Mouse (Mus musculus): Measurements from ENCODE around the gene Zfp980. TPM values are rescaled to one million over a fixed set of nuclear protein-coding genes. Genes with fewer than 3 reads are reported as not detected.
"Not testable (repeated sequence)": the region's sequence is repeated elsewhere in the genome, so short reads cannot be mapped to it uniquely, and the experiment has no call there.

Zfp980 gene
- polyA plus RNA-seq (2012; rRNA removed): not detected in 2 replicates
- polyA plus RNA-seq (2014; fragmentation: Nextera tagmentation; extraction: Ambion mirVana): not detected in 2 replicates

DNA sequence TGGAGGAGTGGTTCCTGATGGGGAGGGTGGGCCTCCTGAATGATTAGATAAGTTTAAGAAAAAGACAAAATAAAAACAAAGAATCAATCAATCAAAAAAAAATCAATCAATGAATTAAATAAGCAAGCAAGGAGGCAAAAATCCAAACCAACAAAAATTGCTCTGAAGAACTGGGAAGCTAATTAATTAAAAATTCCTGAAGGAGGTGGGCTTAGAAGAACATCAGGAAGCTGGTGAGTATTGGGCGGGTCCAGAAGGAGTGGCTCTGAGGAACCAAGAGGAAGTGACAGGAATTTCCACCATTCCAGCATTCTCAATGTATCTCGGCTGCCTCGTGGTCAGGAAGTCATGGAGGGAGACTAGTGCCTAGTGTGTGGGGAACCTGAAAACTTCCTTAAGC, at the start of gene Zfp980:
Gene Zfp980 (plus strand): TSS at position 301 of the 400 bp plus-strand sequence.
- 41% methylated on average over 3 of the region's 3 CpGs for whole genome bisulfite sequencing (ENCODE audit: insufficient replicate concordance)
- not testable (repeated sequence) for H3K4me2 ChIP-seq (ENCODE audit: low read depth); ATAC-seq (ENCODE audit: insufficient read depth); H3K9me3 ChIP-seq (ENCODE audit: control insufficient read depth, low read length); H3K9ac ChIP-seq (replicated peaks); DNase-seq (ENCODE audit: low read depth in 3 of 3, low spot score in 3 of 3); H3K4me1 ChIP-seq (replicated peaks; ENCODE audit: control insufficient read depth in 2 of 2, insufficient read depth in 2 of 2, low read length in 1 of 2); H3K27ac ChIP-seq; H3K36me3 ChIP-seq (replicated peaks; ENCODE audit: control insufficient read depth, insufficient read depth, low read depth); H3K4me3 ChIP-seq (ENCODE audit: insufficient read depth in 1 of 2, low read depth in 2 of 2, low read length in 2 of 2); H3K27me3 ChIP-seq (ENCODE audit: control insufficient read depth, insufficient read depth, low read length)

- not testable (repeated sequence) for H3K36me3 ChIP-seq (replicated peaks; ENCODE audit: control insufficient read depth, insufficient read depth, low read depth); H3K27me3 ChIP-seq (ENCODE audit: control insufficient read depth, insufficient read depth, low read length); H3K27ac ChIP-seq; H3K9ac ChIP-seq (replicated peaks); H3K9me3 ChIP-seq (ENCODE audit: control insufficient read depth, low read length); ATAC-seq (ENCODE audit: insufficient read depth); H3K4me1 ChIP-seq (replicated peaks; ENCODE audit: control insufficient read depth in 2 of 2, insufficient read depth in 2 of 2, low read length in 1 of 2); H3K4me2 ChIP-seq (ENCODE audit: low read depth); DNase-seq (ENCODE audit: low read depth in 3 of 3, low spot score in 3 of 3); H3K4me3 ChIP-seq (ENCODE audit: insufficient read depth in 1 of 2, low read depth in 2 of 2, low read length in 2 of 2)
- 23% methylated on average over 73 of the region's 83 CpGs for WGBS (ENCODE audit: insufficient replicate concordance)
Measured at GRCm38 (mm10) chr4:145640416-145641185, 29.9 kb upstream of the Zfp980 start.

GRCm38 (mm10) chr4:145674286-145674780, 3.8 kb downstream of the Zfp980 start:
- ATAC-seq (ENCODE audit: insufficient read depth); H3K4me2 ChIP-seq (ENCODE audit: low read depth): not testable (repeated sequence)
- WGBS (ENCODE audit: insufficient replicate concordance): 43% methylated on average over 2 of the region's 2 CpGs

DNA sequence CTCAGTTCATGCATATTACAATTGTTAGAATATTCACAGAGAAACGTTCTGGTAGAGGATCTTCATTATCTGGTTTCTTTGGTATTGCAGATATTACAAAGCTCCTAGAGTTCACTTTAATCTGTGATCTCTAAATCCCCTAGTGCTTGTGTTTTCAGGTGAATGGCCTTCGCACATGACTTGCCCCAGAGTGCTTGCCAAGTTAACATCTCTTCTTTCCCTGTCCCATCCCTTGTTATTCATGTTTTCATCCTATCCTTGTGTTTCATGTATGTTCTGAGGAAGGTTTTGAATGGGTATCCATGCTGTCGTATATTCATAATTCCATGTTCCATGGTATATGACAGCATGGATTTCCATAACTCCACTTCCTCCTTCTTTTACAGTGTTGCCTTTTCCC, 9.7 kb downstream of the Zfp980 start:
- not testable (repeated sequence) for ATAC-seq (ENCODE audit: insufficient read depth); DNase-seq (ENCODE audit: low read depth in 3 of 3, low spot score in 3 of 3)
- WGBS (ENCODE audit: insufficient replicate concordance): 57% methylated on average over 3 of the region's 3 CpGs

More at GRCm38 (mm10) chr4:145674286-145674780, 3.8 kb downstream of the Zfp980 start:
- not testable (repeated sequence) for H3K9me3 ChIP-seq (ENCODE audit: control insufficient read depth, low read length); H3K4me3 ChIP-seq (ENCODE audit: insufficient read depth in 1 of 2, low read depth in 2 of 2, low read length in 2 of 2); H3K36me3 ChIP-seq (replicated peaks; ENCODE audit: control insufficient read depth, insufficient read depth, low read depth); H3K4me1 ChIP-seq (replicated peaks; ENCODE audit: control insufficient read depth in 2 of 2, insufficient read depth in 2 of 2, low read length in 1 of 2); H3K27me3 ChIP-seq (ENCODE audit: control insufficient read depth, insufficient read depth, low read length); H3K9ac ChIP-seq (replicated peaks); DNase-seq (ENCODE audit: low read depth in 3 of 3, low spot score in 3 of 3); H3K27ac ChIP-seq

DNA sequence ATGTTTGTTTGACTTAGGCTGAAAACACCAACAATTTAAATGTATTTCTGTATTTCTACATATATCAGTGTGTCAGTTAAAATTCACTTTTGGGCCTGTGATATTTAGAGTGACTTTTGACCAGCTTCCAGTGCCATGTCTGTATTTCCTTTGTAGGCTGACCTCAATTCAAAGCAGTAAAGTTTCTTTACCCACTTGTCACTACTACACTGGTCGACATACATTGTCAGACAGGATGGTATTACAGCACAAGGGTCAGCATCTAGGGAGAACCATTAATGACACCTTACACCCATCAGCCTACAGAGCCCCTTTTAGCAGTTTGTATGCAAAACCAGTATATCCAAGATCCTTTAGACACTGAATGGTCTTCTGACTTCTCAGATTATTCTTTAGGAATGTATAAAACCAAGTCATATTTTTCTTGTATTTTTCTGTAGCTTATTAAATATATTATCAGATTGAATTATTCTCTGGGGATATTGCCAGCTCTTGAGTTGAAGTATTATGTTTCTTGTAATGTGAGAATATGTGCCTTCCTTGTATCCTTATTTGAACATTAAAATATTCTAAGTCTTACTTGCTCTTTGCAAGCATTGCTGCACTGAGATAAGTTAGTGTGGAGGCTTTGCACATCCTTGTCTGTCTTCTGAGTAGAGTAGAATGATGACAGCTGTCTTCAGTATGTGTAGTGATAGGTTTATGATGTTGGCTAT, 10.3 kb downstream of the Zfp980 start:
- not testable (repeated sequence) for H3K9ac ChIP-seq (replicated peaks); H3K4me1 ChIP-seq (replicated peaks; ENCODE audit: control insufficient read depth in 2 of 2, insufficient read depth in 2 of 2, low read length in 1 of 2); H3K36me3 ChIP-seq (replicated peaks; ENCODE audit: control insufficient read depth, insufficient read depth, low read depth); ATAC-seq (ENCODE audit: insufficient read depth); DNase-seq (ENCODE audit: low read depth in 3 of 3, low spot score in 3 of 3); H3K4me3 ChIP-seq (ENCODE audit: insufficient read depth in 1 of 2, low read depth in 2 of 2, low read length in 2 of 2); H3K9me3 ChIP-seq (ENCODE audit: control insufficient read depth, low read length); H3K4me2 ChIP-seq (ENCODE audit: low read depth); H3K27ac ChIP-seq; H3K27me3 ChIP-seq (ENCODE audit: control insufficient read depth, insufficient read depth, low read length)
- 14% methylated on average over 1 of the region's 1 CpGs for WGBS (ENCODE audit: insufficient replicate concordance)

More for the DNA sequence above, 9.7 kb downstream of the Zfp980 start:
- not testable (repeated sequence) for H3K27ac ChIP-seq; H3K4me1 ChIP-seq (replicated peaks; ENCODE audit: control insufficient read depth in 2 of 2, insufficient read depth in 2 of 2, low read length in 1 of 2); H3K9ac ChIP-seq (replicated peaks); H3K4me2 ChIP-seq (ENCODE audit: low read depth); H3K4me3 ChIP-seq (ENCODE audit: insufficient read depth in 1 of 2, low read depth in 2 of 2, low read length in 2 of 2); H3K36me3 ChIP-seq (replicated peaks; ENCODE audit: control insufficient read depth, insufficient read depth, low read depth); H3K27me3 ChIP-seq (ENCODE audit: control insufficient read depth, insufficient read depth, low read length); H3K9me3 ChIP-seq (ENCODE audit: control insufficient read depth, low read length)

DNA sequence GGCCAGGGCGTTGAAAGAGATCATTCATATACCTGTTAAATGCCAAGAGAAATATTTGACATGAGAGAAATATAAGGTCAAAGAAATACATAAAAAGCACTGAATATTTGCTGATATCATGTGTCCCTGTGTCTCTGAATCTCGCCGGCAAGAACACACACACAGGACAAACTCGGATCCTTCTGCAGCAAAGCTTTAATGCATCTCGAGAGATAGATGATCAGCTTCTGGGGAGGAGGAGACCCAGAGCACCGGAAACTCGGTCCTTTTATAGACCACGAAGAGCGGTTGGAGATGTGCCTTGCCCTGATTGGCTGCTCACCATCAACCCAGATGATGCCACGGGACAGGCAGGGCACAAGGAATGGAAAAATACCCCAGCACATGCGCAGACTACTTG, 11.5 kb downstream of the Zfp980 start:
- not testable (repeated sequence) for H3K4me1 ChIP-seq (replicated peaks; ENCODE audit: control insufficient read depth in 2 of 2, insufficient read depth in 2 of 2, low read length in 1 of 2); H3K9me3 ChIP-seq (ENCODE audit: control insufficient read depth, low read length); H3K4me3 ChIP-seq (ENCODE audit: insufficient read depth in 1 of 2, low read depth in 2 of 2, low read length in 2 of 2); H3K36me3 ChIP-seq (replicated peaks; ENCODE audit: control insufficient read depth, insufficient read depth, low read depth); H3K4me2 ChIP-seq (ENCODE audit: low read depth); DNase-seq (ENCODE audit: low read depth in 3 of 3, low spot score in 3 of 3); H3K9ac ChIP-seq (replicated peaks); H3K27me3 ChIP-seq (ENCODE audit: control insufficient read depth, insufficient read depth, low read length); H3K27ac ChIP-seq; ATAC-seq (ENCODE audit: insufficient read depth)
- 65% methylated on average over 7 of the region's 11 CpGs for WGBS (ENCODE audit: insufficient replicate concordance)

GRCm38 (mm10) chr4:145683024-145683766, 12.7 kb downstream of the Zfp980 start:
- H3K4me3 ChIP-seq (ENCODE audit: insufficient read depth in 1 of 2, low read depth in 2 of 2, low read length in 2 of 2); H3K4me1 ChIP-seq (replicated peaks; ENCODE audit: control insufficient read depth in 2 of 2, insufficient read depth in 2 of 2, low read length in 1 of 2); ATAC-seq (ENCODE audit: insufficient read depth); H3K36me3 ChIP-seq (replicated peaks; ENCODE audit: control insufficient read depth, insufficient read depth, low read depth); H3K9me3 ChIP-seq (ENCODE audit: control insufficient read depth, low read length); H3K27me3 ChIP-seq (ENCODE audit: control insufficient read depth, insufficient read depth, low read length); H3K4me2 ChIP-seq (ENCODE audit: low read depth); DNase-seq (ENCODE audit: low read depth in 3 of 3, low spot score in 3 of 3); H3K27ac ChIP-seq; H3K9ac ChIP-seq (replicated peaks): not testable (repeated sequence)
- 56% methylated on average over 3 of the region's 3 CpGs for WGBS (ENCODE audit: insufficient replicate concordance)
